Mouse (Mus musculus) intestine, embryonic 15.5 days (tissue): ENCODE results near the gene Plod1. TPM values are rescaled to one million over a fixed set of nuclear protein-coding genes. Genes with fewer than 3 reads are reported as not detected.
A peak's percentile ranks its signal among the peaks of the same experiment; 100 is the strongest.

Experiments used
- ATAC-seq: fragments of 200-750 bp; cut with Nextera tagmentation; 2 replicates; pipeline ENCODE4 v1.8.0; 2017; ENCODE audit warnings: moderate TSS enrichment, moderate library complexity
- H3K27ac ChIP-seq: fragments of 300-500 bp; sonication (generic); 2 replicates; pipeline ENCODE4 v1.5.1; 2015; ENCODE audit warnings: mild to moderate bottlenecking, inconsistent platforms
- H3K27me3 ChIP-seq: fragments of 300-500 bp; sonication (generic); replicated peaks from 2 replicates; pipeline ENCODE4 v1.6.1; 2015; ENCODE audit warnings: inconsistent platforms
- H3K36me3 ChIP-seq: fragments of 300-500 bp; sonication (generic); 2 replicates; pipeline ENCODE4 v1.6.1; 2015; ENCODE audit warnings: inconsistent platforms
- H3K4me1 ChIP-seq: fragments of 300-500 bp; sonication (generic); replicated peaks from 2 replicates; pipeline ENCODE4 v1.6.1; 2015; ENCODE audit warnings: inconsistent platforms
- H3K4me2 ChIP-seq: fragments of 300-500 bp; sonication (generic); replicated peaks from 2 replicates; pipeline ENCODE4 v1.6.1; 2015; ENCODE audit warnings: mild to moderate bottlenecking, inconsistent platforms
- H3K4me3 ChIP-seq: fragments of 300-500 bp; sonication (generic); replicated peaks from 2 replicates; pipeline ENCODE4 v1.5.1; 2015; ENCODE audit warnings: inconsistent platforms
- H3K9ac ChIP-seq: fragments of 300-500 bp; sonication (generic); 2 replicates; pipeline ENCODE4 v1.6.1; 2015; ENCODE audit warnings: inconsistent platforms
- H3K9me3 ChIP-seq: fragments of 300-500 bp; sonication (generic); 2 replicates; pipeline ENCODE4 v1.6.1; 2016; ENCODE audit warnings: inconsistent platforms
- WGBS: fragments of 180-500 bp; shearing (Covaris S2); methylation state at CpG from one replicate; pipeline ENCODE4 v1.1.7; 2015; 5-methylcytosine and 5-hydroxymethylcytosine counted together
- polyA plus RNA-seq: library from polyadenylated mRNA; unstranded; fragments of >200 nt; fragmentation: Nextera tagmentation; extraction: Ambion mirVana; gene quantifications from 2 replicates; pipeline ENCODE4 v1.2.1, GENCODE M21; 2015

The Plod1 gene
- polyA plus RNA-seq, 1 experiment from 2014 or later = 38.8 TPM

GRCm38 (mm10) chr4:147957141-147957540 is 20.6 kb upstream of the Plod1 start:
- H3K4me1 ChIP-seq = no peaks in the 10 kb centered on the region
- H3K4me3 ChIP-seq = no peak overlapping the region
- no peak overlapping the region for H3K9ac ChIP-seq
- no peak overlapping the region for H3K27ac ChIP-seq
- H3K4me2 ChIP-seq = no peak overlapping the region
- 37% methylated on average over 11 of the region's 11 CpGs for WGBS
- H3K9me3 ChIP-seq = no peaks in the 10 kb centered on the region
- H3K27me3 ChIP-seq = no peaks in the 10 kb centered on the region
- no peaks in the 10 kb centered on the region for H3K36me3 ChIP-seq
- ATAC-seq = no peak

- Histone ChIP-seq H3K27ac (no peak overlapping the region), H3K9ac (no peak overlapping the region), H3K36me3 (no peaks in the 10 kb centered on the region; the same call in 1 of the 2 replicates), H3K4me1 (no peaks in the 10 kb centered on the region), H3K27me3 (no peaks in the 10 kb centered on the region), H3K9me3 (no peaks in the 10 kb centered on the region), H3K4me2 (no peak overlapping the region), H3K4me3 (no peak overlapping the region)
- no peak for ATAC-seq
- 11% methylated on average over 4 of the region's 4 CpGs for WGBS
These were observed 17.0 kb upstream of the Plod1 start for GRCm38 (mm10) chr4:147953590-147953989.

GRCm38 (mm10) chr4:147947511-147947910 is 10.9 kb upstream of the Plod1 start:
- Histone ChIP-seq H3K4me3 (no peak overlapping the region), H3K27me3 (no peaks in the 10 kb centered on the region), H3K9me3 (no peaks in the 10 kb centered on the region), H3K4me2 (no peak overlapping the region), H3K9ac (no peak overlapping the region), H3K4me1 (peaks cover 7% of the 10 kb centered on the region), H3K27ac (no peak overlapping the region), H3K36me3 (peaks cover 22% of the 10 kb centered on the region)
- WGBS = 38% methylated on average over 2 of the region's 2 CpGs
- ATAC-seq = no peak

GRCm38 (mm10) chr4:147943005-147943404 is 6.4 kb upstream of the Plod1 start:
- H3K9ac ChIP-seq = no peak overlapping the region
- H3K4me3 ChIP-seq = no peak overlapping the region
- H3K9me3 ChIP-seq = no peaks in the 10 kb centered on the region
- WGBS = 90% methylated on average over 1 of the region's 1 CpGs
- no peak overlapping the region for H3K27ac ChIP-seq
- H3K4me1 ChIP-seq = peaks cover 24% of the 10 kb centered on the region
- no peak for ATAC-seq
- peaks cover 22% of the 10 kb centered on the region for H3K36me3 ChIP-seq
- H3K27me3 ChIP-seq = no peaks in the 10 kb centered on the region
- H3K4me2 ChIP-seq = peak overlapping the region; percentile 87; the same call in 1 of the 2 replicates

GRCm38 (mm10) chr4:147941045-147942020 is 4.8 kb upstream of the Plod1 start:
- ATAC-seq = peak; percentile 78
- 5% methylated on average over 88 of the region's 88 CpGs for WGBS
- Histone ChIP-seq H3K27me3 (no peaks in the 10 kb centered on the region), H3K4me3 (peak overlapping the region; percentile 95), H3K36me3 (peaks cover 20% of the 10 kb centered on the region), H3K9me3 (no peaks in the 10 kb centered on the region), H3K9ac (peak overlapping the region; percentile 90), H3K27ac (peak overlapping the region; percentile 72), H3K4me2 (peak overlapping the region; percentile 87), H3K4me1 (peaks cover 25% of the 10 kb centered on the region)

GRCm38 (mm10) chr4:147940576-147941044 is 4.0 kb upstream of the Plod1 start, which contains the start of gene 2510039O18Rik:
TSS of gene 2510039O18Rik (plus strand) at chr4:147940895.
- peaks cover 25% of the 10 kb centered on the region for H3K4me1 ChIP-seq
- peak within 1 kb of the TSS; percentile 90 for H3K9ac ChIP-seq
- peak within 1 kb of the TSS; percentile 87 for H3K4me2 ChIP-seq
- H3K9me3 ChIP-seq = no peaks in the 10 kb centered on the region
- peak within 1 kb of the TSS; percentile 95 for H3K4me3 ChIP-seq
- 2% methylated on average over 27 of the region's 35 CpGs for whole genome bisulfite sequencing
- peak within 1 kb of the TSS; percentile 72 for H3K27ac ChIP-seq
- H3K27me3 ChIP-seq = no peaks in the 10 kb centered on the region
- H3K36me3 ChIP-seq = peaks cover 12% of the 10 kb centered on the region
- peak; percentile 72 for ATAC-seq

GRCm38 (mm10) chr4:147940111-147940510 is 3.5 kb upstream of the Plod1 start:
- H3K4me1 ChIP-seq = peaks cover 25% of the 10 kb centered on the region
- H3K27me3 ChIP-seq = no peaks in the 10 kb centered on the region
- WGBS = 47% methylated on average over 9 of the region's 9 CpGs
- peak overlapping the region; percentile 35 for H3K4me2 ChIP-seq
- H3K4me3 ChIP-seq = no peak overlapping the region
- peak; percentile 3; the same call in 1 of the 2 replicates for ATAC-seq
- H3K9ac ChIP-seq = no peak overlapping the region
- peaks cover 8% of the 10 kb centered on the region for H3K36me3 ChIP-seq
- no peaks in the 10 kb centered on the region for H3K9me3 ChIP-seq
- H3K27ac ChIP-seq = peak overlapping the region; percentile 61

- Histone ChIP-seq H3K9ac (no peak overlapping the region), H3K9me3 (no peaks in the 10 kb centered on the region), H3K4me3 (no peak overlapping the region), H3K4me1 (peaks cover 30% of the 10 kb centered on the region), H3K4me2 (no peak overlapping the region), H3K27ac (peak overlapping the region; percentile 70), H3K27me3 (no peaks in the 10 kb centered on the region), H3K36me3 (no peaks in the 10 kb centered on the region)
- 41% methylated on average over 14 of the region's 14 CpGs for WGBS
- no peak for ATAC-seq
These were observed 1.9 kb upstream of the Plod1 start for GRCm38 (mm10) chr4:147938148-147939096.

- Histone ChIP-seq H3K9ac (no peak overlapping the region), H3K4me3 (no peak overlapping the region), H3K36me3 (no peaks in the 10 kb centered on the region), H3K9me3 (no peaks in the 10 kb centered on the region), H3K4me2 (no peak overlapping the region), H3K4me1 (peaks cover 24% of the 10 kb centered on the region), H3K27ac (no peak overlapping the region), H3K27me3 (no peaks in the 10 kb centered on the region)
- ATAC-seq = no peak
- 61% methylated on average over 5 of the region's 5 CpGs for WGBS
These were observed 919 bp upstream of the Plod1 start for GRCm38 (mm10) chr4:147937486-147937885.

- Histone ChIP-seq H3K4me2 (peak overlapping the region; percentile 87), H3K9ac (peak overlapping the region; percentile 75), H3K4me1 (peaks cover 20% of the 10 kb centered on the region), H3K27ac (no peak overlapping the region), H3K9me3 (no peaks in the 10 kb centered on the region), H3K27me3 (no peaks in the 10 kb centered on the region), H3K36me3 (no peaks in the 10 kb centered on the region), H3K4me3 (peak overlapping the region; percentile 66)
- ATAC-seq = no peak
- WGBS = 49% methylated on average over 3 of the region's 3 CpGs
These were observed 454 bp upstream of the Plod1 start for GRCm38 (mm10) chr4:147937021-147937420.

GRCm38 (mm10) chr4:147935904-147936303 is 663 bp downstream of the Plod1 start:
- no peak for ATAC-seq
- no peaks in the 10 kb centered on the region for H3K9me3 ChIP-seq
- no peak overlapping the region for H3K27ac ChIP-seq
- no peaks in the 10 kb centered on the region for H3K27me3 ChIP-seq
- H3K36me3 ChIP-seq = no peaks in the 10 kb centered on the region
- 21% methylated on average over 9 of the region's 9 CpGs for WGBS
- peak overlapping the region; percentile 66 for H3K4me3 ChIP-seq
- H3K9ac ChIP-seq = peak overlapping the region; percentile 75
- H3K4me1 ChIP-seq = peaks cover 15% of the 10 kb centered on the region
- peak overlapping the region; percentile 87 for H3K4me2 ChIP-seq

GRCm38 (mm10) chr4:147934611-147935010 is 2.0 kb downstream of the Plod1 start:
- 79% methylated on average over 4 of the region's 4 CpGs for WGBS

More at GRCm38 (mm10) chr4:147934611-147935010, 2.0 kb downstream of the Plod1 start:
- no peaks in the 10 kb centered on the region for H3K27me3 ChIP-seq
- no peak overlapping the region for H3K9ac ChIP-seq
- H3K36me3 ChIP-seq = no peaks in the 10 kb centered on the region
- no peak overlapping the region for H3K4me3 ChIP-seq
- no peak overlapping the region for H3K4me2 ChIP-seq
- no peak for ATAC-seq
- peaks cover 11% of the 10 kb centered on the region; the same call in 1 of the 2 replicates for H3K4me1 ChIP-seq
- H3K9me3 ChIP-seq = no peaks in the 10 kb centered on the region
- H3K27ac ChIP-seq = no peak overlapping the region
